Mouse (Mus musculus) forebrain, embryonic 16.5 days (tissue): ENCODE data around the gene Sbf2. TPM values are rescaled to one million over a fixed set of nuclear protein-coding genes. Genes with fewer than 3 reads are reported as not detected.

Source experiments
- ATAC-seq: fragments of 200-750 bp; cut with Nextera tagmentation; 2 replicates; pipeline ENCODE4 v1.8.0; 2017; ENCODE audit warnings: mild to moderate bottlenecking, moderate library complexity
- H3K27ac ChIP-seq: fragments of 300-500 bp; sonication (generic); 2 replicates; pipeline ENCODE4 v1.5.1; 2014; ENCODE audit warnings: low read length, control low read depth
- H3K27me3 ChIP-seq: fragments of 300-500 bp; sonication (generic); replicated peaks from 2 replicates; pipeline ENCODE4 v1.6.1; 2014; ENCODE audit warnings: low read length; ENCODE audit not compliant: control insufficient read depth, insufficient read depth
- H3K36me3 ChIP-seq: fragments of 300-500 bp; sonication (generic); 2 replicates; pipeline ENCODE4 v1.6.1; 2014; ENCODE audit not compliant: control insufficient read depth, insufficient read depth
- H3K4me1 ChIP-seq: fragments of 300-500 bp; sonication (generic); replicated peaks from 2 replicates; pipeline ENCODE4 v1.6.1; 2014; ENCODE audit warnings: low read length; ENCODE audit not compliant: control insufficient read depth, insufficient read depth
- H3K4me2 ChIP-seq: fragments of 300-500 bp; sonication (generic); 2 replicates; pipeline ENCODE4 v1.6.1; 2014; ENCODE audit warnings: mild to moderate bottlenecking, low read length, control low read depth
- H3K4me3 ChIP-seq: fragments of 300-500 bp; sonication (generic); replicated peaks from 2 replicates; pipeline ENCODE4 v1.5.1; 2014; ENCODE audit warnings: mild to moderate bottlenecking, low read length, control low read depth
- H3K9ac ChIP-seq: fragments of 300-500 bp; sonication (generic); replicated peaks from 2 replicates; pipeline ENCODE4 v1.6.1; 2014; ENCODE audit warnings: low read depth, low read length, control low read depth
- H3K9me3 ChIP-seq: fragments of 300-500 bp; sonication (generic); 2 replicates; pipeline ENCODE4 v1.6.1; 2016; ENCODE audit warnings: low read length; ENCODE audit not compliant: control insufficient read depth
- WGBS: fragments of 180-500 bp; shearing (Covaris S2); extraction: QIAGEN DNeasy Blood & Tissue Kit; methylation state at CpG from one replicate; pipeline ENCODE4 v1.1.7; 2014; 5-methylcytosine and 5-hydroxymethylcytosine counted together
- polyA plus RNA-seq: library from polyadenylated mRNA; unstranded; fragments of >200 nt; fragmentation: Nextera tagmentation; extraction: Ambion mirVana; gene quantifications from 2 replicates; pipeline ENCODE4 v1.2.1, GENCODE M21; 2015

Sbf2 gene
- polyA plus RNA-seq, 1 experiment from 2014 or later: 75.7 TPM

DNA sequence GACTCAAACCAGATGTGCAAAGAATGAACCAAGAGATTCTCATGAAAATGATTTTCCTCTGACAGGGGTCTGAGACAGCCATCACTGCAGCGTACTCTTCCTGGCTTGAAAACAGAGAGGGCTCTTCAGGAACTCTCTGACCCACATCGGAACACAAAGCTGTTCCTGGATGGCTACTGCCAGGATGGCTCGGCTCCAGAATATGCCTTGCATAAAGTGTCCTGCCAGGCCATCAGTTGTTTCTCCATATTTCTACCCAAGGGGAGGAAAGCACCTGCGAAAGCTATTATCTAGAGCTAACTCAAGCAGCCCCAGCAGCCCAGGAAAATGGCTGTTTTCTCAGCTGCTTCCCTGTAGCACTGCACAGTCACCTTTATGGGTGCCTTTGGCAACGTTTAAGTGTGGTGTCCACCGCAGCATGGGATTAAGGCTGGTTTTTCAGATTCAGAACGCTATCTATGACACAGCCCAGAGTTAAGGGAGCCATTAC is 300.3 kb downstream of the Sbf2 start:
- H3K27me3 ChIP-seq: no peaks in the 10 kb centered on the region
- H3K9ac ChIP-seq: no peak overlapping the region
- no peak for ATAC-seq
- H3K36me3 ChIP-seq: peaks cover 34% of the 10 kb centered on the region
- H3K4me2 ChIP-seq: no peak overlapping the region
- no peak overlapping the region for H3K27ac ChIP-seq
- no peaks in the 10 kb centered on the region for H3K9me3 ChIP-seq
- H3K4me1 ChIP-seq: no peaks in the 10 kb centered on the region
- WGBS: 91% methylated on average over 7 of the region's 7 CpGs
- H3K4me3 ChIP-seq: no peak overlapping the region

DNA sequence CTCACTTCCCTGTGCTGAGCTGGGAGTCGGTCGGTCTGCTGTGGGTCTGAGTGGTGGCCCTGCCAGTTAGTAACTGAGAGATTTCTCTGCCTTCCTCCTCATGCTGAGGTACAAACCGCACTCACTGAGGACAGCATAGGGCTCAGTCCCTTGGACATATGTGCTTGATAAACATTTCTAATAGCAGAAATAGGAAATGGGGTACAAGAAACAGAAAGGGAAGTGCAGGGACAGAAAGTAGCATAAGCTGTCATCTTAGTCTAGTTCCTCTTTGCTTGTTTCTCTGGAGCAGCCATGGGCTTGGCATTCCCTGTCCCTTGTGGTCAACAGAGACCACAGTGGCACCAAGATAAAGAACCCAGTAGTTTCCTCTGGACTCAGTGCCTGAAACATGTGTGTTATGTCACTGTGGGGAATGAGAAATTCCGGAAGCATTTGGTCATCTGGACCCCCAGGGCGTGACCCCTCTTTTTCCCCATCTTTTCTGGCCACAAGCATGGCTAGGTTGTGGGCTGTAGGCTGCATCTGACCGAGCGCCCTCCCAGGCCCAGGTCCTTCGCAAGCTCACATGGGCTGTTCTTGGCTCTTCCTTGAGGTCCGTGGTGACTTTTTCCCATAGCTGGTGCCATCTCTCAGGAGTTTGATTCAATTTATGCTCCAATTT is 301.2 kb downstream of the Sbf2 start:
- WGBS: 95% methylated on average over 9 of the region's 9 CpGs
- no peak for ATAC-seq
- H3K27me3 ChIP-seq: no peaks in the 10 kb centered on the region

DNA sequence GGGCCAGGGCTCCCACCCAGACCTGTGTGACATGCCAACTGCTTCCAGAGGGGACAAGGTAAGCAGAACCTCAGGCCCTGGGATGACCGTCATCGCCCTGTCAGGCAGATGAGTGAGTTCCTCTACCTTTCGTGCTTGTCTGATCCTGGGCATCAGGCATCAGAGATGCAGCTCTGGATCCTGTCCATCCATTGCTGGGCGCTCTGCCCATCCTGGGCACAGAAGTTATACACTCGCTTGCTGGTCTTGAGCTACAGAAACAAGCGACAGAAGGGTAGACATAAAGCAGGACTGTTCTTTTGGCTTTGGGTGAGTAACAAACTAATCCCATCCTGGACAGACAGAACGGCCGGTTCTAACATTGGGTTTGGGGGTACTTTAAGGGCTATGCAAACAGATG is 305.5 kb downstream of the Sbf2 start:
- no peak overlapping the region for H3K4me3 ChIP-seq
- H3K9me3 ChIP-seq: no peaks in the 10 kb centered on the region
- H3K27me3 ChIP-seq: no peaks in the 10 kb centered on the region
- 86% methylated on average over 8 of the region's 8 CpGs for WGBS
- no peak overlapping the region for H3K9ac ChIP-seq
- peaks cover 25% of the 10 kb centered on the region for H3K36me3 ChIP-seq
- H3K27ac ChIP-seq: no peak overlapping the region
- no peaks in the 10 kb centered on the region for H3K4me1 ChIP-seq
- no peak overlapping the region for H3K4me2 ChIP-seq
- ATAC-seq: no peak

More for the DNA sequence above, 301.2 kb downstream of the Sbf2 start:
- peaks cover 35% of the 10 kb centered on the region for H3K36me3 ChIP-seq
- H3K4me3 ChIP-seq: no peak overlapping the region
- no peak overlapping the region for H3K9ac ChIP-seq
- H3K27ac ChIP-seq: no peak overlapping the region
- no peaks in the 10 kb centered on the region for H3K4me1 ChIP-seq
- no peaks in the 10 kb centered on the region for H3K9me3 ChIP-seq
- no peak overlapping the region for H3K4me2 ChIP-seq

DNA sequence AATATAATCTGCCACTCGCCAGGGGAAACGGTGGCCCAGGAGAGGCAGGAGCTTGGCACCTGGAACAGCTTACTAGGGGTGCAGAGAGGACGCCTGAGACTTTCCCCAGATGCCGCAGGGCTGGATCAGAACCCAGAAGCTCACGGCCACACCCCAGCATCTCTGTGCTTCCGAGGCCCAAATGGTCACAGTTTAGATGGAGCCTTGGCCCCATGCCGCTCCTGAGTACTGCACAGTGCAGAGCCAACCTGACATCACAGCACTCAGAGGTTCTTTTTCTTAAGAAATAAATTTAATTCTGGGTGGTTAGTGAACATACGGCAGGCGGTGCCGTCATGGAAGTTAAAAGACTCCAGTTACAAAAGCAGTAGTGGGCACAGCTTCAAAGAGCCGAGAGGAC is 307.0 kb downstream of the Sbf2 start:
- Histone ChIP-seq H3K4me2 (no peak overlapping the region), H3K27me3 (no peaks in the 10 kb centered on the region), H3K9ac (no peak overlapping the region), H3K27ac (no peak overlapping the region), H3K4me1 (no peaks in the 10 kb centered on the region), H3K9me3 (no peaks in the 10 kb centered on the region), H3K36me3 (peaks cover 15% of the 10 kb centered on the region; the same call in 1 of the 2 replicates), H3K4me3 (no peak overlapping the region)
- WGBS: 87% methylated on average over 11 of the region's 11 CpGs
- ATAC-seq: no peak

DNA sequence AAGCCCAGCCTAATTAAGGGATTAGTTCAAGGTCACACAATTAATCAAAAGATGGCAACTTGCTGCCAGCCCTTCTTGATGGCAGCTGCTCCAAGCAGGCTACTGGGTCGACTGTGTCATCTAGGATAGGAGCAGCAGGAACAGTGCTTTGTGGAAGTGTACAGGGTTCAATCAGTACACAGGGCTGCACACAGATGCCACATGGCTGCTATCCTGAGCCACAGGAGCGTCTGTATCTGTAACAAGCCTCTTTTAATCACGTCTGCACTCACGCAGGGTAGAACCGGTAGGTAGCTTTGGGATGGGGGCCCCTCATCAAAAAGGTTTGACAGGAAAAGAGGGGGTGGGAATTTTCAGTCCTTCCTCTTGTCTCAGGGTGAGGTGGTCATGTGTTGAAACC is 308.4 kb downstream of the Sbf2 start:
- WGBS: 68% methylated on average over 5 of the region's 5 CpGs
- H3K9me3 ChIP-seq: no peaks in the 10 kb centered on the region
- H3K27ac ChIP-seq: no peak overlapping the region
- peaks cover 8% of the 10 kb centered on the region; the same call in 1 of the 2 replicates for H3K36me3 ChIP-seq
- H3K4me1 ChIP-seq: no peaks in the 10 kb centered on the region
- H3K27me3 ChIP-seq: no peaks in the 10 kb centered on the region
- no peak overlapping the region for H3K4me3 ChIP-seq
- no peak overlapping the region for H3K4me2 ChIP-seq
- H3K9ac ChIP-seq: no peak overlapping the region
- ATAC-seq: no peak

DNA sequence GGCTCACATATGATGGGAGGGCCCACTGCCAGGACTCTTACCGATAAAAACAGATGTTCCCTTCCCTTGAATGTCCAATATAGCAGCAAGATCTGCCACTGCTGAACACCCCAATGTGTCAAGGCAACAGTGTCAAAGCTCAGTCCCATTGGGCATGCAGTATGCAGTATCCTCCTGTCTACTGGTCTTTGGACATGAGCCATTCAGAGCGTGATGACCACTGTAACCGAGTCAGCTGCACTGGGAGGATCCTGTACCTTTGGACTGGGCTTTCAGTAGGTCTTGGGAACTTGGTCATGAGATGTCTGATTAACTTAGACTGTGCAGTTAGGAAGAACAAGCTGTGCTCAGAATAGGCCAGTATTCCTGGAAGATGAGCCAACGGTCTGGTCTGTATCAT is 309.2 kb downstream of the Sbf2 start:
- Histone ChIP-seq H3K4me2 (no peak overlapping the region), H3K9ac (no peak overlapping the region), H3K4me1 (no peaks in the 10 kb centered on the region), H3K4me3 (no peak overlapping the region), H3K27me3 (no peaks in the 10 kb centered on the region), H3K27ac (no peak overlapping the region), H3K36me3 (peaks cover 5% of the 10 kb centered on the region; the same call in 1 of the 2 replicates), H3K9me3 (no peaks in the 10 kb centered on the region)
- 94% methylated on average over 4 of the region's 4 CpGs for WGBS
- ATAC-seq: no peak

DNA sequence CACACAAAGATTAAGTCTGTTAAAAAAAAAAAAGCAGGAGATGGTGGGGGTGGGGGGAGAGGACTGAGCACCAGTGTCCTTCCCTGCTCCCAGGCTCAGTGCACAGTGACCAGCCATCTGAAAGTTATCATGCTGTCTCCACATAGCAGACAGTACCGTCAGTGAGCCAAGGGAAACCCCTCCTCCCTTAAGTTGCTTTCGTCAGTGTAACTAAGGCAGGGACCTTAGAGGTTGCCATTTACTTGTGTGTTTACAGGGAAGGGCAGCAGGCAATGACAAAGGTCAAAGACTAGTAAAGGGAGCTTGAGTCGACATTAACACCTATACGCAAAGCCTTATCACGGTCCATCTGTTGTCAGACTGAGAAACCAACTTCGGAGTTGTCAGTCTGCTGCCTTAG is 311.8 kb downstream of the Sbf2 start:
- no peak for ATAC-seq
- 83% methylated on average over 6 of the region's 6 CpGs for WGBS
- H3K36me3 ChIP-seq: 0 out of 2 replicates have a peak, but pooled peaks cover 2% of the 10 kb centered on the region

DNA sequence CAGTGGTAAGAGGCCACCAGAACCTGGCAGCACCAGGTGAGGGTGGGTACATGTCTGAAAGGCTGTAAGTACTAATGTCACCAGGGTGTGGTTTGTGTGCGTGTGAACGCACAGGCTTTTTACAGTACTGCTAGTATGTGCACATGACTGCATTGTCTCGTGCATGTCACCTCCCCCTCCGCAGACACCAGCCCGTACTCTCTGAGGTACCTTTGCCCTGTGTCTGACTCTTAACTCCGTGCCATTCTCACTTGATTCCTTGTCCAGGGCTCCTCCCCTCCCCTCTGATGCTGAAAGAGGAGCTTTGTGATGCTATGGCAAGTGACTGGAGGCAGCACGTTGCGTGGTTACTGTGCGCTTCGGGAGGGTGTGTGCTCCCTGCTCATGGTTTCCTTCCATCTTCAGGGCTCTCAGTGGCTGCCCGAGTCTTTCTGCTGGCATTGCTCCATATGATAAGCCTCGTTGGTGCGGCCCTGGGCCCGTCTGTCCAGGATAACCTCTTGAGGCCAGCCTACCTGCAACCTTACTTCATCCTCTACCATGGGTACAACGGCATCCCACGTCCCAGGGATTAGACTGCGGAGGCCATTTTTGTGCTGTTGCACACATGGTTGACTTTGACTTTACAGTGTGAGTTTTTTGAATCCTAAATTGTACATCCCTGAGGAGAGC is 315.8 kb downstream of the Sbf2 start:
- no peak overlapping the region for H3K4me3 ChIP-seq

More for the DNA sequence above, 311.8 kb downstream of the Sbf2 start:
- Histone ChIP-seq H3K4me1 (no peaks in the 10 kb centered on the region), H3K9me3 (no peaks in the 10 kb centered on the region), H3K27ac (no peak overlapping the region), H3K27me3 (no peaks in the 10 kb centered on the region), H3K9ac (no peak overlapping the region), H3K4me3 (no peak overlapping the region), H3K4me2 (no peak overlapping the region)

DNA sequence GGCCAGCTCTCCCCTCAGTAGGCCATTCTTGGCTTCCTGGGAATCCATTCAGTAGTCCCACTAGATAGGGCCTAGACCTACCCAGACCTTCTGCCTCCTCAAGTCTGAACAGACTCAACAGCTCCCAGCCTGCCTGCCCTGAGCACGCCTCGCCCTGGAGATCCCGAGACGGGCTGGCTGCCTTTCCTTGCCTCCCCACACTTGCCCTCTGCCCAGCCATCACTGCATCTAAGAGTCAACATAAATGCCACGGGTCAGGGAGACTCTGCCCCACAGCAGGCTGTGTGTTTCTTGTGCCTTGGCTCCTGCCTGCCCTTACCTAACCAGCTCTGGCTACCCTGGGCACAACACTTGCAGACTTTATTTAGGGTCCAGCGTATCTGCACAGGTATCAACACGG is 316.6 kb downstream of the Sbf2 start:
- H3K9ac ChIP-seq: no peak overlapping the region
- ATAC-seq: no peak
- H3K9me3 ChIP-seq: no peaks in the 10 kb centered on the region
- H3K4me2 ChIP-seq: no peak overlapping the region
- 89% methylated on average over 7 of the region's 7 CpGs for WGBS
- H3K4me3 ChIP-seq: no peak overlapping the region
- no peaks in the 10 kb centered on the region for H3K4me1 ChIP-seq
- H3K27me3 ChIP-seq: no peaks in the 10 kb centered on the region
- H3K36me3 ChIP-seq: no peaks in the 10 kb centered on the region
- no peak overlapping the region for H3K27ac ChIP-seq

More for the DNA sequence above, 315.8 kb downstream of the Sbf2 start:
- H3K4me2 ChIP-seq: no peak overlapping the region
- ATAC-seq: no peak
- no peaks in the 10 kb centered on the region for H3K4me1 ChIP-seq
- H3K27me3 ChIP-seq: no peaks in the 10 kb centered on the region
- no peak overlapping the region for H3K27ac ChIP-seq
- no peaks in the 10 kb centered on the region for H3K9me3 ChIP-seq
- WGBS: 89% methylated on average over 17 of the region's 17 CpGs
- H3K36me3 ChIP-seq: no peaks in the 10 kb centered on the region
- H3K9ac ChIP-seq: no peak overlapping the region
